Mouse (Mus musculus) ovary, adult 2 months (tissue): ENCODE measurements around the gene Asb11. TPM values are rescaled to one million over a fixed set of nuclear protein-coding genes. Genes with fewer than 3 reads are reported as not detected.

Experiments used
- polyA plus RNA-seq: library from polyadenylated mRNA; depleted of rRNA; stranded (reverse); fragments of >200 nt; gene quantifications from 2 replicates; pipeline ENCODE4 v1.2.3, GENCODE M21; 2012; rRNA removed

Gene Asb11
- polyA plus RNA-seq, result 0.18 and 0.32 TPM in 2 replicates

DNA sequence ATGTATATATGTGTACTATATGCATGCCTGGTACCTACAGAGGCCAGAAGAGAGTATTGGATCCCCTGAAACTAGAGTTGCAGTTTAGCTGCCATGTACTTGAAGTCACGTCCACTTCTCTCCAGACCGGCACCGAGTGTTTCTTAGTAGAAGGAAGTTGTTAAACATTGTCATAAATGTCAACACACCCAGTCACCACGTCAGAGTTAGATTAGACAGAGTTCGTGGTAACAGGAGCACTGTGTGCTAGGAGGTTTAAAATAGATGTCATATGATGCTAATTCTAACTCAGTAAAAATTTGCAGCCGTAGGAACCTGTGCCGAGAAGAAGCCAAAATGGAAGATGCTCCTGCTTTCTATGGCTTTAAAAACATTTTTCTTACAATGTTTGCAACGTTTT, at the start of gene Asb11:
Asb11 (plus strand) TSS at position 286 of the 400 bp plus-strand sequence.

GRCm38 (mm10) chrX:164419471-164419939, 17.3 kb upstream of the Asb11 start, which contains the start of gene Piga:
Piga (plus strand) TSS chrX:164419787.

GRCm38 (mm10) chrX:164505709-164506498, 69.1 kb downstream of the Asb11 start, which contains the start of gene Asb9:
Asb9 (plus strand) TSS chrX:164506327.

Other genes with a start within 250 kb of the Asb11 start
- 0.19 and 0.39 TPM in 2 replicates for gene Bmx, start 178.8 kb upstream of the Asb11 start, polyA plus RNA-seq
- gene Pir, start 167.6 kb upstream of the Asb11 start, polyA plus RNA-seq, result 3.0 and 4.1 TPM in 2 replicates
- 3.6 and 6.4 TPM in 2 replicates for gene Vegfd, start 63.6 kb upstream of the Asb11 start, polyA plus RNA-seq
- gene Piga, start 17.2 kb upstream of the Asb11 start, polyA plus RNA-seq, result 3.5 and 4.0 TPM in 2 replicates
- gene Asb9, start 69.3 kb downstream of the Asb11 start, polyA plus RNA-seq, result 0.18 TPM in 1 of 2 replicates, not detected in the other